Mouse (Mus musculus): ENCODE measurements around the gene Klhdc8b.

Klhdc8b gene

DNA sequence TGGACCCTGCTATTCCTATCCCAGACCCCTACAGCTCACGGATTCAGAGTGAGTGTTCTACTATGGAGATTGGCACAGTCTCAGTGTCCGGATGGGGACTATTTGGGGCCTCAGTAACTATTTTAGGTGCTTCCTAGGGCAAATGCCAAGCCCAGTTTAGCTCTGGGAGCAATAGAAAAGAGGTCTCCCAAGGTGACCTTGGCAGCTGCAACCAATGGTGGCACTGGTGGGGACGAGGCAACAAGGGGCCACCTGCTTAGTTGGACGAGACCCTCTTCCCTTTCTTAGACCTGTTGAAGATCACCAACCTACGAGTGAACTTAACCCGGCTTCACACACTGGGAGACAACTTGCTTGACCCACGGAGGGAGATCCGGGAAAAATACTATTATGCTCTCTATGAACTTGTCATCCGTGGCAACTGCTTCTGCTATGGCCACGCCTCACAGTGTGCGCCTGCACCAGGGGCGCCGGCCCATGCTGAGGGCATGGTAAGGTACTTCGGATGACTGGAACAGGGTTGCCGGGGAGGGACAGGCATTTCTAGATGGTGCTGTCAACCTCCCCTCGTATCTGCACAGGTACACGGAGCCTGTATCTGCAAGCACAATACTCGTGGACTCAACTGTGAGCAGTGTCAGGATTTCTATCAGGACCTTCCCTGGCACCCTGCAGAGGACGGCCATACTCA, 20.3 kb upstream of the Klhdc8b start:
- in situ Hi-C loops (cut with MboI, MseI) = no loop called here

DNA sequence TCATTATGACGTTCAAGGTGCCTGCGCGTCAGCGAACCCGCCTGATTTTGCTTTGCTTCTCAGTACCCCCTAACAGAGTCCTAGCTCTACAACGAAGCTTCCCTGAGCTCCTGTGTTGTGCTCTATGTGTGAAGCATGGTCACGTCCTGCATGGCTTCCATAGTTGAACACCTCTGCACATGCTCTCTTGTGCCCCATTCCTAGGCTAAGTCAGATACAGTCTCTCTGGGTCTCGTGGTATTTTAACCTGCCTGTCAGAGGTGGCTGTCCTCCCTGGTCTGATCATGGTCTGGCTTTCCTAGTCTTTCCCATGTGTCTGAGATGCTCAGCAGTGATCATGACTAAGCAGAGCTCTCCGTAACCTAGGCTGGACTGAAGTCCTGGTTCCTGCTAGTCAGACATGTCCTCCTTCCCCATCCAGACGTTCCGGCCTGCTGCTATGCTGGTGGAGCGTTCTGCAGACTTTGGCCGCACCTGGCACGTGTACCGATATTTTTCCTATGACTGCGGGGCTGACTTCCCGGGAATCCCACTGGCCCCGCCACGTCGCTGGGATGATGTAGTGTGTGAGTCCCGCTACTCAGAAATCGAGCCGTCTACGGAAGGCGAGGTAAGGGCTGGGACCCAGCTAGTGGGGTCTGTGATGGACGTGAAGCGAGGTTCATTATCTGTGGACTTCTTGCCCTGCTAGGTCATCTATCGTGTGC, 19.6 kb upstream of the Klhdc8b start:
- in situ Hi-C loops (cut with MboI, MseI) = no loop called here

DNA sequence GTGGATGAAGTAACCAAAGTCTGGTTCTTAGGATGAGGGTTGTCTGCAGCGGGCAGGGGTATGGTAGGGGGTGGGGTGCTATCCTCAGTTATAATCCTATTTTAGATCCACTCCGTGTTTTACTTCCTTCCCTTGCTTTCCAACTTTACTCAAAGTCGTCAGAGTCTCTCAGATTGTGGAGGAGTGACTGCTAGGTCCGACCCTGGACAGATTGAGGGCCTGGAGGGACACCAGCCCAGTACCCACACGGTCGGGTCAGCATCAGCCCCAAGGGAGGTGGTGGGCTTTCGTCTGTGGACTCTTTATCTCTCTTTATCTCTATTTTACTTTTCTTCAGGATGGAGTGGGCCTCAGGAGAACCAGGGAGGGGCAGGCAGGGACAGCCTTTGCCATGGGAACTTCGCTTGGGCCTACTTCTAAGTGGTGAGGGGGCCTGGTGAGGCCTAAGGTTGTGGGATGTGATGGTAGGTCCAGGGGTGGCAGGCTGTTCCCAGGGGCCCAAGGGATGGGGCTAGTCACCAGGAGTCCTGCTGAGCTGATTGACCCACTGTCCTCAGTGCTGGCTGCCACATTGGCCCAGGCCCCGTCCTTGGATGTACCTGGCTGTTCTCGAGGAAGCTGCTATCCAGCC, 18.5 kb upstream of the Klhdc8b start, which contains the start of gene Lamb2:
Lamb2 (plus strand) TSS at position 16 of the 631 bp plus-strand sequence.
- in situ Hi-C loops (cut with MboI, MseI) = no loop called here

DNA sequence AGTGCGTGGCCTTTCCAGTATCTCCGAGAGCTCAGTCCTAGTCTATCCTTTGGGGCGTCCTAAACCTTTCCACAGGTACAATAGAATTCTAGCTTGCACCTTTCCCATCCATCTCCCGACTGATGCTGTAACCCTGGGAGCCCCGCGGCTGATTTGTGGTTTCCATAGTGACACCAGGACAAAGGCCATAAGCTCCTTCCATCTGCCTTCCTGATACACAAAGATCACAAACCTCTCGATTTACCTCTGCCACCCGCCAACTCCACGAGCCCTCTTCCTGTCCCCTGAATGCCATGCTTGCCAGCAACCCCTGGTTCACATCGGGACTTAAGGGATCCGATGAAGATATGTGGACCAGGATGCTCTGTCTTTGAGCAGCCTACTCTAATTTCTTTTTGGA, 17.9 kb upstream of the Klhdc8b start:
- in situ Hi-C loops (cut with MboI, MseI) = no loop called here

DNA sequence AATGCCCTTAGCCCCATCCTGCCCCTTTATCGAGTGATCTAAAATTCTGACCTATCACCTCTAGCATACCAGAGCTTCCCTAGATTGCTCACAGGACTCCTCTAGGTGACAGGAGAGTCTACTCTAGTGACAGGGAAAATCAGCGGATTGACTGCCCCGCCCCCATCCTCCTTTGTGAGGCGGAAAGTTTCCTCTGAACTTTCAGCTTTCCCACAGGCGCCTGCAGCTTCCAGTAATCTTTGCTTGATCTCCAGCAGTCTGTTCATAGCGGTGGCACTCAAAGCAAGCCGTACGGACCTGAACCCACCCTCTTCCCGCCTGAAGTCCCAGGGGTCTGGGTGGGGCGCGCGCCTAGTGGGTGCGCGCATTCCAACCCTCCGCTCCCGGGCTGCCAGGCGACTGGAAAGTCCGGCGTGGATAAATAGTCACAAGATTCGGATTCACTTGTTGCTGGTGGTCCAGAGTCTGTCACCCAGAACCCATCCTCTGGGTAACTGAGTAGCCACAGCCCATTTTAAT, 17.3 kb upstream of the Klhdc8b start:
- in situ Hi-C loops (cut with MboI, MseI) = no loop called here

DNA sequence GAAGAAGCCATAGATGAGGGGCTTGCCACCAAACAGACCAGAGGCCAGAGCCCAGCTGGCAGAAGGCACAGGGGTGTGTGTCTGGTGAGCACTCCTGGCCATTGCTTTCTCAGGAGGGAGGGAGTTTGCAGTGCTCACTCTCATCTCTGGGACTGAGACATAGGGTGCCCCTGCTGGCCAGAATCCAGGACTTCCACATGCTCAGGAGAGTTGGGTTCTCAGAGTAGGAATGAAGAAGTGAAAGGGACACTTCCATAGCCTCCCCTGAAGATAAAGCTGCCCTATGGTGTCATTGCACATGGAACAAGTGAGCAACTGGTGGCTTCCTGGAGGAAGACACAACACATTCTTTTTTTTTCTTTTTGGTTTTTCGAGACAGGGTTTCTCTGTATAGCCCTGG, 13.1 kb upstream of the Klhdc8b start:
- in situ Hi-C loops (cut with MboI, MseI) = no loop called here

DNA sequence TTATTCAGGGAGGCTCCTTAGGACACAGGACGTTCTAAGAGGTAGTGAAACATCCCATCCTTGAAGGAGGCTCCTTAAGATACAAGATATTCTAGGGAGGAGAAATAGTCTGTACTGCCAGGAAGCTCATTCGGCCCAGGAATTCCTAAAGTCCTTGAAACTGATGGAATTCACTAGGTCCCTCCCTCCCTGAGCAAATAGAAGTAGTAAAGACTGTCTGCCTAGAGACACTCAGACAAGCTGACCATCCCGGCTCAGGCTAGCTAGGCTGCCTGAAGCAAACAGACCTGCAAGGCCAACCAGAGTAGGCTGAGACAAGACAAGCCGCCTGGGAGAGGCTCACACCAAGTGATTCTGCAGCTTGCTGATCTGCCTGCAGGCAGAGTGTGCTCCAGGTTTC, 8.5 kb upstream of the Klhdc8b start:
- in situ Hi-C loops (cut with MboI, MseI) = no loop called here

DNA sequence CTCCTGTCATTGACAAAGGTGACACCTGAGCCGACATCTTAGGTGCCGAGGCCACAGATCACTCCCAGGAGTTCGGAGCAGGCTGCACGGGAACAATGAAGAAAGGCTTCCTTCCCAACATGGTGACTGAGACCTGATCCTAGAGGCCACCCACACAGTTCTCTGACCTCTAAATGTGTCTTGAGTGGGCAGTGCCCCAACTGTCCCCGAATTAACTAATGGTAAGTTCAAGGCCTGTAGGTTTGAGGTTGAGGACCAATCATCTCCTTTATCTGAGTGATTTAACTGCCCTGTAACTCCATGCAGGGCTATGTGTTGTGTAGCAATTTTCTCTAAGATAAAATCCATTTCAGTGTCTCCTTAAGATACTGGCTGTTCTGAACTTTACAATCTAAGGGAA, 8.0 kb upstream of the Klhdc8b start:
- in situ Hi-C loops (cut with MboI, MseI) = no loop called here

DNA sequence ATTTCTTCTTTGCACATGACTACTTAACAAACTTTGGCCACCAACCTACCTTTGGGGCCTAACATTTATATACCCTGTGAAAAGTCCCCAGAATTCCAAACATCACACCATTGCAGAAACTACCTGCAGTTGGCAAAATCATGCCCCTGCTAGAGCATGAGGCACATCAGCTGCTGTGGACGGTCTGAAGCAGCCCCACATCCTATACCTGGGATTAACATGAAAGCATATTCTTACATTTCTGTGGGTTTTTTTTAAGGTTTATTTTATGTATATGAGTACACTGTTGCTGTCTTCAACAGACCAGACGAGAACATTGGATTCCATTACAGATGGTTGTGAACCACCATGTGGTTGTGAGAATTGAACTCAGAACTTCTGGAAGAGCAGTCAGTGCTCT, 4.8 kb upstream of the Klhdc8b start:
- in situ Hi-C loops (cut with MboI, MseI) = no loop called here

DNA sequence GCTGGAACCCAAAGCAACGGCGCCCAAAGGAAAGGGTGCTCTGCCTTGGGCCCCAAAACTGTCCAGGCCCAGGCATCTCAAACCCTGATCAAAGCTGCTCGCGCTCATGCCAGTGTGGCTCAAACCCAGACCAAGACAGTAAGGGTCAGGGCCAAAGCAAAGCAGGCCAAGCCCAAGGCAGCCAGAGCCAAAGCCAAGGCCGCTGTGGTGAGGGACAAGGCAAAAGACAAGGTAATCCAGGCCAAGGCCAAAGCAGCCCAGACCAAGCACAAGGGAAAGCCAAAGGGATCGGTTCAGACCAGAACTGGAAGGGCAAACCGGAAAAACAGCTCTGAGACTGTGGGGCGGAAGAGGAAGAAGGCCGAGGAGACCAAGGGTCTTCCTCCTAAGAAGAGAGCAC, 2.3 kb upstream of the Klhdc8b start:
- in situ Hi-C loops (cut with MboI, MseI) = no loop called here

DNA sequence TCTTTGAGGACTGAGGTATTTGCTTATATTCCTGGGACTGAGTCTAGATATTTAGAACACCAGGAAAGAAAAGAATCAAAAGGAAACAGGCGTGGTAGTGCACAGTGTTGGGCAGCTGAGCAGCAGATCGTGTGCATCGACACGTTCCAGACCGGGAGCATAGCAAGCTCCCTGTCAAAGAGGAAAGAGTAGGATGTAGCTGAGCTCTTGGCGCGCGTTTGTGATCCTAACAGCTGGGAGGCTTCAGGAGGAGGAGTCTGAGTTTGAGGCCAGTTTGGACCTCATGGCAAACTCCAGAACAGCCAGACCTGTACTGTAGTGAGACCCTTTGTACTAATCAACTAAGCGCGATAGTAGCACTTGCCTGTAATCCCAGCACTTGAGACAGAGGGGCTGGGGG, 811 bp upstream of the Klhdc8b start:
- in situ Hi-C loops (cut with MboI, MseI) = no loop called here

DNA sequence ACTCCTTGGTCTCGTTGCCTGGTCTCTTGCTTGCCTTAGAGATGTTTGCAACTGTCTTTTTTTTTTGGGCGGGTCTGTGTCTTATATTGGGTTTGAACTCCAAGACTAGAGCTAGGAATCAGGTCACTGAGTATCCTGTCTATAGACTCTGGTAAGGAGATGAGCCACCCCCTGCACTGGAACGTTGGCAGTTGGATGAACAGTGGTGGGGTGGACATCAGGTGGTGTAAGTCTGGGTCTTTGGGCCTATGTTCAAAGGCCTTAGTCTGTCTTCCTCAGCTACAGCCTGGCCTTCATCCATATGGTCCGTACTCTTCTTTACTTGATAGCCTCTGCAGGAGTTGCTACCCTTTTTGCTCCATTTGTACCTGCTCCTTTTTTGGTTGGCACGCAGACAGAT, 294 bp upstream of the Klhdc8b start:
- in situ Hi-C loops (cut with MboI, MseI) = no loop called here

DNA sequence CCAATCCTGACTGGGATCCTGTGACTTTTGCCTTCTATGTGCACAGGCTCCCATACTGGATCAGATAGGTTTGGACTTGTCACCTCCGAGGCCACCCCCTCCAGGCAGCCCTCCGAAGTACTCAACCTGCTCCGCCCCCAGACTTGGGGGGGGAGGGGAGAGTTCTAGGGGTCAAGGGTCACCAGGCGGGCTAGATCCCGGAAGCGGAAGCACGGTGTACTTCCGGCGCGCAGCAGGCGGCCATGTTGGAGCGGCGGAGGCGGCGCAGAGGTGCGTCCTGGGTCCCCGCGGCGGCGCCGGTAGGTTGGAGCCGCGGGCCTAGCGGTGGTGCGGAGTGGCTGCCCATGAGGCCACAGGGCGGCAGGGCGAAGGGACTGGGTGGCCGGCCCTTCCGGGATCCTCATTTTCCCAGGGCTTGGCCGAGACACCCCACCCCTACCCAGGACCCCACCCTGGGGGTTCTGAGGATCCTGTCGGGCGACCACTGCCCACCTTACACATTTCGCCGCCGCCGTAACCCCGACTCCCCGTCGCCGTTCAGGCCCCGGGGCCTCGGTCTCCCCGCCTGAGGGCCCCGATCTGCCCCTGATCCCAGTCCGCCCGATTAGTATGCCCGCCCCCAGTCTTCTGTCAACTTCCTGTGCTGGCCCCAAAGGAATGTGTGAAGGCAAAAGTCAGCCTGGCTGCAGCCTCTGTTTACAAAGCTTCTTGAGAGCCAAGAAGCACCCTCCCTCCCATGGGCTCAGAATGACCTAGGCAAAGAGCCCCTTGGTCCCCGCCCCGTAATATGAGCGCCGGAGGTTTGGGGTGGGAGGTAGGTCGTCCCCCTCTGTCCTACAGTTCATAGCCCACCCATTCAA, 832 bp downstream of the Klhdc8b start, which contains the start of gene Ccdc71:
Ccdc71 (plus strand) TSS at position 209 of the 860 bp plus-strand sequence.
- in situ Hi-C loops (cut with MboI, MseI) = no loop called here

DNA sequence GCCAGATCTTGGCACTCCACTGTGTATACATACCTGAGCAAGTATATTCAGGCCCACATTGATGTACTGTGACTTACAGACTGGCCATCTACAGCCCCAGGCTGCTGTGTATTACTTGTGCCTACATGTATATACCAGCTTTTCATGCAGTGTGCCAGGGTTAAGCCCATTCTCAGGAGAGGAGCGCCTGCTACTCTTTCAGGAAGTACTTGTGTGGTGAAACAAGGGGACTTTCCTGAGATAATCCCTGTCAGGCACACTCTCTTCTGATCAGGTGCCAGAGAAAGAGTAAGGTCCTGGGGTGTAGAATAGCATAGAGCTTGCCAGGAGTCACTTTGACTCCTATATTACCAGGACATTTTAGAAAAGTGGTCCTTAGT, 1.5 kb downstream of the Klhdc8b start:
- in situ Hi-C loops (cut with MboI, MseI) = no loop called here

DNA sequence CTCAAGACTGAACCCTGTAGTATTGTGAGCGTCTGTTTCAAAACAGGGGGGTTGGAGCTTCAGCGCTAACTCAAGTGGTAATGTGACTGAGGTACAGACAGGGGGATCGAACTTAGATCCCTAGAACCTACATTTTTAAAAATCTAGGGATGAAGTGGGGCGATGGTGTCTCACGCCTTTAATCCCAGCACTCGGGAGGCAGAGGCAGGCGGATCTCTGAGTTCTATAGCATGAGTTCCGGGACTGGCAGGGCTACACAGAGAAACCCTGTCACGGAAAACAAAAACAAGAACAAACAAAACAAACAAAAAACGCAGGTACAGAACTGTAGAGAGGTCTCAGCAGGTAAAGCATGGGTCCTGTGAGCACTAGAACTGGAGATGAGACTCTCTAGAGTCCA, 4.4 kb downstream of the Klhdc8b start:
- in situ Hi-C loops (cut with MboI, MseI) = no loop called here

DNA sequence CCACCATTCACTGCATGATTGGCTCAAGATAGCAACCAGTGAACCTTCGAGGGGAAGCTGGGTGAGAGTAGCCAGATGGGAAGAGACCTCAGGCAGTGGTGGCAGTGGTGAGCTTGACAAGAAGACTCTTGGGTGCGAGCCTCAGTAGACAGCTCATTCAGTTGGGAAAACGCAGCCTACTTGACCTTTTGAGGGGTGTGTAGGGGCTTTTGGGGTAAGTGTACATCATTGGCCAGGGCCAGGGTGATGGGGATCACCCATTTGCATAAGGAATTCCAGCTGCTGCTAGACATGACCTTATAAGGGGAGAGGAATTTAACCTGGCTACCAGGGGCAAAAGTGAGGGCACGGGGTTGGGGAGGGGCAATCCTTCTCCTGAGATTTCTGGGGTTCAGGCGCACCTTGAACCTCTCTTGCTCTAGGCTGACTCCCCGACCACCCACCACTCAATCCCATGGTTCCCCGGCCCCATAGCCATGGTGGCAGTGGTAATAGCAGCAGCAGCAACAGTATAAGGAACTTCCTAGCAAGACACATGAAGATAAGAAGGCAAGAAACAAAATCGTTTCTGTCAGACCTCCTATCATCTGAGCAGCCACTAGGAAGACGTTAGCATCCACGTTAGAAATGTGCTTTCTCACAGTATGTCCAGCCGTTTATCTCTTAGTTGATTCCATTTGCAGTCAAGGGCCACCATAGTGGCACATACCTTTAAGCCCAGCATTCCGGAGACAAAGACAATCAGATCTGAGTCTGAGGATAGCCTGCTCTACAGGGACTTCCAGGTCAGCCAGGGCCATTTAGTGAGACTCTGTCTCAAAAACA, 5.4 kb downstream of the Klhdc8b start:
- in situ Hi-C loops (cut with MboI, MseI) = no loop called here

DNA sequence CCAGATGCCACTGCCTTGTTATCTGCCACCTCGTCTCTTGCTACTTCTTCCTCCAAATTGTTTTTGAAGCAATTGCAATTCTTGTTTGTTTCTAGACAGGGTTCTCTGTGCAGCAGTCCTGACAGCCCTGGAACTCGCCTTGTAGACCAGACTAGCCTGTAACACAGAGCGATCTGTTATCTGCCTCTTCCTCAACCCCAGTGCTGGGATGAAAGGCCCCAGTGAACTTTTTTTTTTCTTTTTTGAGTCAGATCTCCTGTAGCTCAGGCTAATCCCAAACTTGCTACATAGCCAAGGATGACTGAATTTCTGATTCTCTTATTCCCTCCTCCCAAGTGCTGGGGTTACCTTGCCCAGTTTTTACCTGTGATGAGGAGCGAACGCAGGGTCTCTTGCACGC, 7.0 kb downstream of the Klhdc8b start:
- in situ Hi-C loops (cut with MboI, MseI) = no loop called here

DNA sequence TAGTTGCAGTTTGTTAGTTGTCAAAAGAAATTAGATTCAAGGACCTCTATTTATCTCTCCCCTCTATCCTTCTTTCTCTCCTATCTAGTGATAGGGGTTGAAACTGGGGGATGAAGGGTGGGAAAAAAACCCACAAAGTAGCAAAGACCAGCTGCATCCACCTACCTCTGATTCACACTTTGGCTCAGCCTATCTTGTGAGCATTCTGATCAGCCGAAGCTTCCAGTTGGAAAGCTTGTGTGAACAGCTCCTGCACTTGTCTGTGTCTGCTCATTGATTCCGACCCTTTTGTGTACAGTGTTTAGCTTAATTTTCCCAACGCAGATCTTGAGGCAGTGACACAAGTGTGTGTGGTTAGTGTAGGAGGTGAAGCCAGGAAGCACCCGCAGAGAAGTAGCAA, 7.9 kb downstream of the Klhdc8b start:
- in situ Hi-C loops (cut with MboI, MseI) = no loop called here

DNA sequence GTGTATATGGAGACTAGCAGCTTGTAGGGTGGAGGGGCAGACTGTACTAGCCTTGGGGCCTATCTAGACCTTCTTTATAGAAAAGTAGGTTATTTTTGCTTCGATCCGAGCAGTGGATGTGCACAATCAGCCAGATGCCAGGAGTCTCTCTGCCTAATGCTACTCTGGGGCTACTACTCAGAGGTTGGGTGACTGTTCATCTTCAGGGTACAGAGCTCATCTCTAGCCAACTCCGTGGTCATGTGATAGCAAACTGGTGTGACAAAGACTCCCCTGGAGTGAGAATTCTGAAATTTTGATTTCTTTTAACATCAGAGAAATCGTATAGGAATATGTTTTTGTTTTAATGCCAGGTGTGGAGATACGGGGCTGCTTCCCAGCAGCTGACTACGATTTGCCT, 8.5 kb downstream of the Klhdc8b start:
- in situ Hi-C loops (cut with MboI, MseI) = no loop called here

DNA sequence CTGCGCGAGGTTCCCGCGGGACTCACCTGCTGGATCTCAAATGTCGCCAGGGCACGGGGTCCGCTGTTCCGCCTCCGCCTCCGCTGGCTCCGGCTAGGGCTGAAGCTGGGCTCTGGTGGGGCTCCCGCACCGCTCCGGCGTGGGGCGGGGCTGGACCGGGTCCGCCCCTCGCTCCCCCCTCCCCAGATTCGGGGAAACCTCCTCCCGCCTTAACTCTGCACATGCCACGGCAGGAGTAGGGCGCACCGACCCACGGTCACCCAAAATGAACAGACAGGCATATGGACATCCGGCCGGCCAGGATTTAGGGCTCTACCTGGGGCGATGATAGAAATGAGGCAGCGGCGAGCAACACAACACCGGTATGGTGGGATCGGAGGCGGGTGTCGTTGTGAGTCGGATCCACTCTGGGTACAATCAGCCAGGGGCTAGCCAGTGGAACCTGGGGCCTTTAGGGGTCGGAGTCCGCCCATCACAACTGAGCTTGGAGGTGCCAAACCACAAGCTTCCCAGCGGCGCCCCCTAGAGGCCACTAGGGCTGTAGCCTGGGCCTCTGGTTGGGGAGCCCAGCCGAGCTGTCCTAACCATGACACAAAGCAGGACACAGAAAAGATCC, 9.0 kb downstream of the Klhdc8b start:
- in situ Hi-C loops (cut with MboI, MseI) = no loop called here

Measured in T-helper 17 cell (primary cell).